Mouse (Mus musculus) cortical plate, adult 2 months (tissue): ENCODE measurements around the gene Chd2. TPM values are rescaled to one million over a fixed set of nuclear protein-coding genes. Genes with fewer than 3 reads are reported as not detected.

Experiments
- H3K27ac ChIP-seq: fragments of 200-500 bp; 2 replicates; pipeline ENCODE4 v1.5.1; 2012; ENCODE audit warnings: low read length, control low read depth, inconsistent platforms; ENCODE audit not compliant: insufficient read depth
- H3K4me1 ChIP-seq: fragments of 200-500 bp; 2 replicates; pipeline ENCODE4 v1.6.1; 2011; ENCODE audit warnings: low read length; ENCODE audit not compliant: control insufficient read depth, insufficient read depth
- H3K4me3 ChIP-seq: fragments of 200-500 bp; 2 replicates; pipeline ENCODE4 v1.5.1; 2011; ENCODE audit warnings: mild to moderate bottlenecking, low read length, control low read depth; ENCODE audit not compliant: insufficient read depth
- CTCF ChIP-seq: fragments of 200-500 bp; IDR thresholded peaks from 2 replicates; pipeline ENCODE4 v1.5.1; 2011; ENCODE audit warnings: mild to moderate bottlenecking, control low read depth, low read length; ENCODE audit not compliant: insufficient read depth; ENCODE audit errors: extremely low read depth
- POLR2A ChIP-seq: fragments of 200-500 bp; IDR thresholded peaks from 2 replicates; pipeline ENCODE4 v1.6.1; 2011; ENCODE audit warnings: mild to moderate bottlenecking, low read length, control low read depth; ENCODE audit not compliant: insufficient read depth; ENCODE audit errors: extremely low read depth
- polyA plus RNA-seq: library from polyadenylated mRNA; depleted of rRNA; stranded (reverse); fragments of >200 nt; gene quantifications from 2 replicates; pipeline ENCODE4 v1.2.3, GENCODE M21; 2012

Chd2 gene
- polyA plus RNA-seq, 1 experiment = 33.5 TPM

DNA sequence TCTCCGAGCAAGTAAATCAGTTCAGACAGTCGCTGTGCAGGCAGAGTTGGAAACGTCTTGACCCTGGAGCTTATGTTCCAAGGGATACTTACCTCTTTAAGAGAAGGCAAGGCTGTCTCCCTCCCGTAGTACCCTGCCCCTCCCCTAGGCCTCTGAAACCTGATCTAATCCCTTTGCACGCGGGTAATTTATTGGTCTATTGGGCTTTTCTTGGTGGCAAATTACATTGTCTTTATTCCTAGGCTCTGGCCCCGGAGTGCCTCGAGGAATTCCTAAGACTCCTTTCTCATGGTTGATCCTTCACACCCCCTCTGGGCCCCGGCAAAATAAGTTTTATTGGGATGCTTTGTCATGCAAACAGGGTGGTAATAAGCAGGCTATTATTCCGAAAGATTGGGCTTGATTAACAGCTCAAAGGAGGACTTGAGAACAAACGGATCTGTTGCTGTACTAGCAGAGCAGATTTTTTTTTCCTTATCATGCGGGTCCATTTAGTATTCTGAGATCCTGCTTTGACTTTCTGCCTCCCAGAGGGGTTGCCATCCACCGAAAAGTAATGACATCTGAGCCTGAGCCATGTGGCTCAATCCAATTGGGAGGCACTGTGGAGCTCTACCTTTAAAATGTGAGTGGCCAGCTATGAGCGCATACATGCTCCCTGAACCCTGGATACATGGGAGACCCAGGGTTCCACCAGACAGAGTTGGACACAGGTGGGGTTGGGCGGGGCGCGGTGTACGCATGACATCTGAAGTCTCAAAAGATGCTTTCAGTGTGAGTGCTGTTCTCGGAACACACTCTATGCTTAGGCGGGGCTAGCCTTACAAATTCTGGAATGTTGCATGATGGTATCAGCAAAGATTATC, 141.3 kb downstream of the Chd2 start:
- peaks cover 2% of the 10 kb centered on the region for H3K4me1 ChIP-seq
- TF ChIP-seq POLR2A (no peak), CTCF (no peak)
- no peak overlapping the region for H3K27ac ChIP-seq
- H3K4me3 ChIP-seq = peak overlapping the region; percentile 27; the same call in 1 of the 2 replicates

DNA sequence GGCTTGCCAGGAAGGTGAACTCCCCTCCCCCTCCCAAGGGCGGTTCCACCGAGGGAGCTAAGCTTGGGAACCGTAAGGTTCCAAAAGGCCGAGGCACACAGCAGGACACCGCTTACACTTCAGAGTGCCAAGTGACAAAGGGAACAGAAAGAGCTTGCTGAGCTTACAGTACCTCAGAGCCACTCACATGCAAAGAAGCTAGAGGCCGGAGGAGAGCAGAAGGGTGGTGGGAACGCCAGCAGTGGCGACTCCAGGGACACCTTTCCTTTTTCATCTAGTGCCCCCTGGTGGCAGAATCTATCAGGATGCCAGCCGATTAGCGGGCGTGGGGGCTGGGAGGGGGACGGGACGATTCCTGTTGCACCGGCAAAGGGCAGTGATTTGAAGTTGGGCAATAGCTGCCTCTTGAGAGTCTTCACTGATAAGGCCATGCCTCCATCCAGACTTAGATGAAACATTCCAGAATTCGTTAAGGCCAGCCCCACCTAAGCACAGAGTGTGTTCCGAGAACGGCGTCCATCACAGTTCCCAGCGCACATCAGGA, 142.1 kb downstream of the Chd2 start:
- peak overlapping the region; percentile 27 for H3K4me3 ChIP-seq
- TF ChIP-seq CTCF (peak; percentile 65), POLR2A (no peak)
- H3K27ac ChIP-seq = no peak overlapping the region
- H3K4me1 ChIP-seq = no peaks in the 10 kb centered on the region; the same call in 1 of the 2 replicates

DNA sequence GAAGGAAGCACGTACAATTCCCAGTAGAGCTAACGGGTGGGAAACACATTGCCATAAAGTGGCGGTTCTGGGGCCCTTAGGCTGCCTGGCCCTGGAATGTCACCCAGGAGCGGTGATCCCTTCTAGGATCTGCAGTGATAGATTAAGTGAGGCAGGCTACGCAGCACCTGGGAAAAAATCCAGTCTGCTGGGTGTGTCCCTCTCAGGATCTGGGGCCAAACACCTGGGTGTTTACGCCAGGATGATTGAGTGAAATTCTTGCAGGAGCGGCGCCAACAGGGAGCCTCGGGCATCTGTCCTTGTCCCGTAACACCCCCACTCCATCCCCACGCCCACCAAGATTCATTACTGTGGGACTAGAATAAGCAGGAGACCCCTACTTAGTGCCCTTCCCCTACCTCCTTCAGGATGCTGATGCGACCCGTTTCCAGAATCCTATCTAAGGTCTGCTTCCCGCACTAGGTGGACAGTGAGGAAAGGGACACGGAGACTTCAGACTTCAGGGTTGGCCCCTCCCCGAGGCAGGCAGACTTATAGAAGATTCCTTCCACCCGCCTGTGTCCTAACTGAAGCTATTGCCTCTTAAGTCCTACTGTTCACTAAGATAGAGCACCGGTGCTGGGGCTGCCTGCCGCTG, 142.7 kb downstream of the Chd2 start:
- Histone ChIP-seq H3K4me1 (no peaks in the 10 kb centered on the region; the same call in 1 of the 2 replicates), H3K4me3 (peak overlapping the region; percentile 27), H3K27ac (no peak overlapping the region)
- TF ChIP-seq CTCF = no peak
- TF ChIP-seq POLR2A = no peak

DNA sequence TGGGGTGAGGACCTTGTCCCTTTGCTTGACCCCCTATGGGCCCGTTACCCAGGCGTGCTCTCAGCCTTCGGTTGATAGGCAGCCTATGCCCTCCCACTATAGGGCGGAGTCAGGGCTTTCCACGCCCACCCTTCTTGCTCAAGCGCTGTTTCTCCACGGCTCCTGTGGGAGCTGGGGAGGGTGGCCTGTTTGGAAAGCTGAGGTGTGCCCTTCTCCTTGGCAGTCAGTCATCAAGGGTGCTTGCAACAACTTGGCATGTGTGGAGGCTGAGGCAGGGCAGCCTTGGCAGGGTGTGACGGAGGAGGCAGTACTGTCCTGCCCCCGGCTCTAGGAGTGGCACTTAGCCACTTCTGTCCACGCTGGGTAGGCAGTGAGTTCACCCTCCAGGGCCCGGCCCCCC, 143.3 kb downstream of the Chd2 start:
- H3K4me1 ChIP-seq = no peaks in the 10 kb centered on the region; the same call in 1 of the 2 replicates
- H3K27ac ChIP-seq = no peak overlapping the region
- H3K4me3 ChIP-seq = no peak overlapping the region; the same call in 1 of the 2 replicates
- TF ChIP-seq CTCF = no peak
- no peak for TF ChIP-seq POLR2A

DNA sequence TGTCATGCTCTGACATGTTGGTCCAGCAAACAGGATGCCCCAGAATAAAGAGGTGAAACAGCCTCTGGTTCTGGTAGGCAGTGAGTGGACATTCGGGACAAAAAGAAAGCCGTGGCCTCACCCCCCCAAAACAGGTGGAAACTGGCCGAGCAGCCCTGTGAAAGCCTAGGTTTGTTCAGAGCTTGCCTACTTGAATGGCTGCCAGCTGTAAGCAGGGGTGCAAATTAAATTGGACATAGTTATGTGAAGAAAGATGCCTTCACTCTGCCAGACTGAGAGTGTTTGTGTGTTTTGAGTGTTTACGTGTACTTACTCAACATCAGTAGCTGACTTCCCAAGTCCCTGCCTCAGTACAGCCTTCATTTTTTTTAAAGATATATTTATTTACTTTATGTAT, 147.6 kb downstream of the Chd2 start:
- Histone ChIP-seq H3K27ac (no peak overlapping the region), H3K4me1 (no peaks in the 10 kb centered on the region; the same call in 1 of the 2 replicates)

DNA sequence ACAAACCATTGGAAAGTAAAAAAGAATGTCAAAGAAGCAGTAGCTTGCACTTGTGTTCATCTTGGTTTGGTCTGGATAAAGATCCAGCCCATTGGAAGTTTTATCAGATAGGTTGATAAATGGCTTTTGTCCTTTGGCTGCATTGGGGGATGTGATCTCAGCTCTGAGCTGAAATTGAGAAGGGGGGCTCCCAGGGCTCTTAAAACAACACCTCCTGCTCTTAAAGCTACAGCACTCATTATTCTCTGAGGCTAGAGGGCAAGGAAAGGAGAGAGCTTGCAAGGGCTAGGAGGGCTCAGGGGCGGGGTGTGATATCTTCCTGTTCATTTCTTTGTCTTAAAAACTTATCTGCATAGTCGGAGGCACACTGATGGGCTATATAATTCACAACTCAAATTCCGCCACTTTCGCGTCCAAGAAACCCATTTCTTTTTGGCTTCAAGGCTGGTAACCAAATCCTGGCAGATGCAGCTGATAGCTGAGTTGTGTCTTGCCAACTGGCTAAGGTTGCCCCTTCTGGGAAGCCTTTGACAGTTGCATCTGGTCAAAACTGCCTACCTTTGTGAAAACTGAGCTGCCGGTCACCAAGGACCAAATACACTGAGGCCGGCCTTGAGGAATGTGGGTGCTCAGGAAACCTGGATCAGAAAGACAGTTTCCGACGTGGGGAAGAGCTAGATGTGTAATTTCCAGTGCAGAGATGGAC, 148.2 kb downstream of the Chd2 start:
- no peak overlapping the region for H3K27ac ChIP-seq
- TF ChIP-seq CTCF (no peak), POLR2A (no peak)
- no peaks in the 10 kb centered on the region; the same call in 1 of the 2 replicates for H3K4me1 ChIP-seq
- H3K4me3 ChIP-seq = peak overlapping the region; percentile 18

More for the DNA sequence above, 147.6 kb downstream of the Chd2 start:
- no peak for TF ChIP-seq CTCF
- TF ChIP-seq POLR2A = no peak
- H3K4me3 ChIP-seq = no peak overlapping the region

DNA sequence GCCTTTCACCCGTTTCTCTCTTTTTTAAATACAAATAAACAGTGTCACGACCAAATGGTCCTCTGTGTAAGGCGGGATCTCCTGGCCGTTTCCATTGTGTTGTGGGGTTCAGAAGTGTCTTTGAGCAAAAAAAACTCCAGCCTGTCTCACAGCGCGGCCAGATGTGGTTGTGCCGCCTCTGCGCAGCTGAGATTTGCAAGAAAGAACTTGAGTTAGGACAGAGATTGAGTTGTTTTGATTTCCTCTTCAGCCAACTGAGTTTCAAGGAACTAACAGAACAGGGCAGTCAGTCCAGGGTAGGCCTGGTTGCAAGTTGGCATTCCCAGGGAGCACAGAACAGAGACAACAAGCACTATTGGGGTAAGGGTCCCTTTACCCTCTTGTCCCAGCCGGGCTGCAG, 149.3 kb downstream of the Chd2 start:
- Histone ChIP-seq H3K4me3 (peak overlapping the region; percentile 71), H3K27ac (peak overlapping the region; percentile 94; the same call in 1 of the 2 replicates), H3K4me1 (no peaks in the 10 kb centered on the region; the same call in 1 of the 2 replicates)
- no peak for TF ChIP-seq POLR2A
- TF ChIP-seq CTCF = no peak

DNA sequence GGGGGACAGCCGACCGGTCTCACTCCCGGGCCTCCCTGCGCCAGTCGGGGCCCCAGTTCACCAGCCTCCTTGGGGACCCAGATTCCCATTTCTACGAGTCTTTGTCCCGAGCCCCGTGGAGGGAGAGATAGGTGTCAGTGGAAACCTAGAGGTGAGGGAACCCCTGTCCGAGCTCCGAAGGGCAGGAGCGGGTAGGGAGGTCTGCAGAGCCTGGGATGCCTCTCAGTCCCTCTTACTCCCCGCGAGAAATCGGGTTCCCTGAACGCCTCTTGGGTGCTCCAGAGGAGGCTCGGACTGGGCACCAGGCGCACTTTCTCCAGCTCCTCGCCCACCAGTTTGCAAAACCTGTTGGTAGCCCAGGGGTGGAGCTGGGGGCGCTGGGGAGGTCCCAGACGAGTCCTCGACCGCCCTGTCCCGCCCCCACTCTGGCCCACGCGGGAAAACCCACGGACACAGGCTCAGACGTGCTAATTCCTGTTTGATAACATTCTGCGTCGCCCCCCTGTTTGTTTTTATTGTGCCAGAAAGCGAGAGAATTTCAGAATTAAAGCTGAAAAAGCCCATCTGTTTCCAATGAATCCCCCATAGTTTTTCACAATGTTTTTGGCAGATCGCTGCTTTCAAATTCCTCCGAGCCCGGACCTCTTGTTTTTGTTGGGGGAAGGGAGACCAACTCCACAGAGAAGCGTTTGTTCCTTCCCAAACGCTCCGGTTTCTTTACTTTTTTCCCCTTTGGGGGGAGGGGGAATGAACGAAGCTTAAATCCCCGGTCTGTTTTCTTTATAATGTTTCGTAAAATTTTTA, 149.9 kb downstream of the Chd2 start:
- Histone ChIP-seq H3K27ac (peak overlapping the region; percentile 94), H3K4me1 (no peaks in the 10 kb centered on the region), H3K4me3 (peak overlapping the region; percentile 71)
- TF ChIP-seq POLR2A (no peak), CTCF (no peak)
